Mouse (Mus musculus): ENCODE measurements around the gene Zfp773. TPM values are rescaled to one million over a fixed set of nuclear protein-coding genes. Genes with fewer than 3 reads are reported as not detected.

Gene Zfp773
- total and polyA plus RNA-seq, 3 experiments: 0.16 to 15.4 (median 10.5) TPM

DNA sequence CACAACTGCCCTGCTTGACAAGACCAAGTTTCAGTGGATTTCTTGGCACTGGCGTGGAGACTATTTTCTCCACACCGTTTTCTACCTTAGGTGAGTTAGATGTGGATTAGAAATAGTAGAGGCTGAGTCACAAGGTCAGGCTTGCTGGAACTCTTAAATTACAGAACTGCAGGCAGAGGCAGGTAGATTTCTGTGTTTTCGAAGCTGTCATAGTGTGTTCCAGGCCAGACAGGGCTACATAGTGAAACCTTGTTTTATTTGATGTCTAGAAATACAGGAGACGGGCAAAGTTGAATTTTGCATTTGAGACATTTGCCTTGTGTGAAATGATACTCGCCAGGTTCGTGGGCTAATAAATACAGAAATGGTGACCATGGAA lies 15.0 kb downstream of the Zfp773 start:
- TF ChIP-seq TAL1 (conservative IDR thresholded peaks at IDR 0.05; ENCODE audit: low read depth, low read length): no peak
- no peak for TF ChIP-seq CTCF (IDR thresholded peaks at IDR 0.05; ENCODE audit: low read depth, low read length)
- TF ChIP-seq GATA1 (IDR thresholded peaks at IDR 0.05; ENCODE audit: borderline replicate concordance, low read length): no peak
- no peaks in the 10 kb centered on the region for H3K27me3 ChIP-seq (ENCODE audit: insufficient read depth, low read length)
- peaks cover 28% of the 10 kb centered on the region for H3K4me1 ChIP-seq (ENCODE audit: insufficient read depth, low read depth, low read length)
- peak overlapping the region; percentile 75 for H3K4me3 ChIP-seq (ENCODE audit: low read depth, low read length)
- DNase-seq (ENCODE audit: low spot score) (no peak), ATAC-seq (ENCODE audit: extremely low read depth, insufficient number of reproducible peaks, low FRiP score, poor library complexity, severe bottlenecking) (no peak)
- H3K9me3 ChIP-seq (replicated peaks): no peaks in the 10 kb centered on the region
- H3K36me3 ChIP-seq (replicated peaks): peaks cover 48% of the 10 kb centered on the region

DNA sequence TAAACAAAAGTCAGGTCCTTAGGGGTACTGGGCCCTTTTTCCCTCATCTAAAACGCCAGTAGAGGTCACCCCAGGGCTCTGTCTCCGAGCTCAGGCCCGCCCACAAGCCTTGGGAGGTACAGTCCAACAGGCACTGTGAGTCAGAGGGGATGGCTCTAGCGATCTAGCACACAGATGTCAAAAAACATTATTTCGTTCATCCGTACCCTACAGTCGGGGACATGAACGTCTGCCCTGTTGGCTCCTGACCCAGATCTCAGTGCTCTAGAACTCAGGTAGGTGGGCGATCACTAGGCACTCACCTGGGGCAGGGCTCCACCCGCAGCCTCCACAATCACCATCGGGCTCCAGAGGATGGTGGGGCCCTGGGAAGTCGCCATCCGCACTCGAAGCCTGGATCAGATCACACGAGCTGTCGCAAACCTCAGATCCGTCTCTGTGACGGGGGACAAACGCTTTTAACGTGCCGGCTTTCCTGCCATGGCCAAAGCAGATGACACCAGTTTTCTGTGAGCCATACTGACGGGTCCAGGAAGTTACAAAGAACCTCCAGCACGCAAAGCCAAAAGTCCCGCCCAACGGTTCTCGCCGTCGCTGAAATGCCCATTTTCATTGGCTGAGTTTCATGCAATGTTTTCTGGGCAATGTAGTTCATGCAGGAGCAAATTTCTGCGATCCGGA lies 15.5 kb downstream of the Zfp773 start, which contains the start of gene Zfp954:
TSS of gene Zfp954 (minus strand) at position 568 of the 681 bp plus-strand sequence.
- ATAC-seq (ENCODE audit: extremely low read depth, insufficient number of reproducible peaks, low FRiP score, poor library complexity, severe bottlenecking) (peak; percentile 95), DNase-seq (ENCODE audit: low spot score) (peak; percentile 68)
- Histone ChIP-seq H3K9me3 (replicated peaks) (no peaks in the 10 kb centered on the region), H3K4me1 (ENCODE audit: insufficient read depth, low read depth, low read length) (peaks cover 28% of the 10 kb centered on the region), H3K36me3 (replicated peaks) (peaks cover 48% of the 10 kb centered on the region), H3K27me3 (ENCODE audit: insufficient read depth, low read length) (no peaks in the 10 kb centered on the region), H3K4me3 (ENCODE audit: low read depth, low read length) (peak within 1 kb of the TSS; percentile 75)
- TF ChIP-seq POLR2AphosphoS5 (IDR thresholded peaks at IDR 0.05; ENCODE audit: insufficient replicate concordance, low read depth, low read length): no peak
- TF ChIP-seq TAL1 (conservative IDR thresholded peaks at IDR 0.05; ENCODE audit: low read depth, low read length): no peak
- TF ChIP-seq GATA1 (IDR thresholded peaks at IDR 0.05; ENCODE audit: borderline replicate concordance, low read length): no peak
- no peak for TF ChIP-seq GATA2 (IDR thresholded peaks at IDR 0.05; ENCODE audit: borderline replicate concordance, low read depth, low read length)
- TF ChIP-seq CTCF (IDR thresholded peaks at IDR 0.05; ENCODE audit: low read depth, low read length): no peak

DNA sequence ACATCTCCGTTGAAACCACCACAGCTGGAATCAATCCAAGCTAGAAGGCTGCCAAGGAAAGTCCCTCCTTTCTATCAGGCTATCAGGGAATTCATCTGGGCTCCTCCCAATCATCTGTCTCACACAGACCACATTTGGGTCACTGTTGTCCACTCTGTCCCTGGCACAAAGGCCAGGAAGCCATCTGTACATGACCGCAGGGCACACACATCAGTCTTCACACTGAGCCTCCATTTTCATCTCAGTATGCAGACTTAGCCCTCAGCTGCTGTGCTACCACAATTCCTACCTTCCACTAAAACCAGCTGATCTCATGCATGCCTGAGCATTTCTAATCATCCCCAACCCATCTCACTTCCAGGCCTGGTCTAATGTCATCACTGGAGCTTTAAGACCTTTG lies 18.1 kb downstream of the Zfp773 start:
- Histone ChIP-seq H3K36me3 (replicated peaks) (peaks cover 62% of the 10 kb centered on the region), H3K4me3 (ENCODE audit: low read depth, low read length) (no peak overlapping the region), H3K4me1 (ENCODE audit: insufficient read depth, low read depth, low read length) (peaks cover 25% of the 10 kb centered on the region), H3K9me3 (replicated peaks) (no peaks in the 10 kb centered on the region), H3K27me3 (ENCODE audit: insufficient read depth, low read length) (no peaks in the 10 kb centered on the region)
- no peak for ATAC-seq (ENCODE audit: extremely low read depth, insufficient number of reproducible peaks, low FRiP score, poor library complexity, severe bottlenecking)
- DNase-seq (ENCODE audit: low spot score): no peak
- no peak for TF ChIP-seq POLR2AphosphoS5 (IDR thresholded peaks at IDR 0.05; ENCODE audit: insufficient replicate concordance, low read depth, low read length)
- TF ChIP-seq TAL1 (conservative IDR thresholded peaks at IDR 0.05; ENCODE audit: low read depth, low read length): no peak
- TF ChIP-seq GATA2 (IDR thresholded peaks at IDR 0.05; ENCODE audit: borderline replicate concordance, low read depth, low read length): no peak
- TF ChIP-seq GATA1 (IDR thresholded peaks at IDR 0.05; ENCODE audit: borderline replicate concordance, low read length): no peak

DNA sequence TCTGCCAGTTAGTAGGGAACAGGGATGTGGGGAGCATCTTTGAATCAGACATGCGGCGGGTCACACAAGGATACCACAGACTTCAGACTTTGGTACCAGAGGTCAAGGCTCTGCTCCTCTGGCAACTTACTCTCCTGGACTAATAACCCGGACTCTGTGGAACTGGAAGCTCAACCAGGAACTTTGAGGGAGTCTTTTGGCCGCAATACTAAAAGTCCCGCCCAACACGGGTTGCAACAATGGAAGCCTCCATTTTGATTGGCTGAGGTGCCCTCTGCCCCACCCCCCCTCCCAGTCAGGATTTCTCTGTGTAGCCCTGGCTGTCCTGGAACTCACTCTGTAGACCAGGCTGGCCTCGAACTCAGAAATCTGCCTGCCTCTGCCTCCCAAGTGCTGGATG lies 28.1 kb downstream of the Zfp773 start:
- no peaks in the 10 kb centered on the region for H3K9me3 ChIP-seq (replicated peaks)
- H3K27me3 ChIP-seq (ENCODE audit: insufficient read depth, low read length): no peaks in the 10 kb centered on the region
- DNase-seq (ENCODE audit: low spot score): no peak
- H3K4me3 ChIP-seq (ENCODE audit: low read depth, low read length): no peak overlapping the region
- H3K36me3 ChIP-seq (replicated peaks): peaks cover 6% of the 10 kb centered on the region
- H3K4me1 ChIP-seq (ENCODE audit: insufficient read depth, low read depth, low read length): no peaks in the 10 kb centered on the region
- ATAC-seq (ENCODE audit: extremely low read depth, insufficient number of reproducible peaks, low FRiP score, poor library complexity, severe bottlenecking): no peak
- TF ChIP-seq CTCF (IDR thresholded peaks at IDR 0.05; ENCODE audit: low read depth, low read length): no peak
- no peak for TF ChIP-seq POLR2AphosphoS5 (IDR thresholded peaks at IDR 0.05; ENCODE audit: insufficient replicate concordance, low read depth, low read length)
- no peak for TF ChIP-seq GATA2 (IDR thresholded peaks at IDR 0.05; ENCODE audit: borderline replicate concordance, low read depth, low read length)
- no peak for TF ChIP-seq TAL1 (conservative IDR thresholded peaks at IDR 0.05; ENCODE audit: low read depth, low read length)
- no peak for TF ChIP-seq GATA1 (IDR thresholded peaks at IDR 0.05; ENCODE audit: borderline replicate concordance, low read length)

Other genes with a start within 250 kb of the Zfp773 start
- not detected in 2 replicates for gene Aurkc, start 141.5 kb downstream of the Zfp773 start, total RNA-seq (2014; fragmentation: Nextera tagmentation)
- gene Aurkc, start 141.5 kb downstream of the Zfp773 start, total RNA-seq (2017): not detected in 2 replicates
- gene Aurkc, start 141.5 kb downstream of the Zfp773 start, polyA plus RNA-seq (2012): not detected in 2 replicates
- 8.5 and 15.0 TPM in 2 replicates for gene Zfp954, start 15.3 kb downstream of the Zfp773 start, total RNA-seq (2014; fragmentation: Nextera tagmentation)
- 18.6 and 19.1 TPM in 2 replicates for gene Zfp954, start 15.3 kb downstream of the Zfp773 start, total RNA-seq (2017)
- gene Zfp954, start 15.3 kb downstream of the Zfp773 start, polyA plus RNA-seq (2012): 1.9 and 3.4 TPM in 2 replicates
- gene Zfp418, start 34.6 kb upstream of the Zfp773 start, total RNA-seq (2014; fragmentation: Nextera tagmentation): 2.4 and 3.4 TPM in 2 replicates
- 1.9 and 2.1 TPM in 2 replicates for gene Zfp418, start 34.6 kb upstream of the Zfp773 start, total RNA-seq (2017)
- gene Zfp418, start 34.6 kb upstream of the Zfp773 start, polyA plus RNA-seq (2012): 0.21 and 0.22 TPM in 2 replicates
- gene Zfp772, start 73.2 kb upstream of the Zfp773 start, total RNA-seq (2014; fragmentation: Nextera tagmentation): 1.9 and 3.2 TPM in 2 replicates
- gene Zfp772, start 73.2 kb upstream of the Zfp773 start, total RNA-seq (2017): 1.8 and 3.1 TPM in 2 replicates
- 0.14 and 0.18 TPM in 2 replicates for gene Zfp772, start 73.2 kb upstream of the Zfp773 start, polyA plus RNA-seq (2012)
- gene Vmn2r29, start 110.6 kb upstream of the Zfp773 start, total RNA-seq (2014; fragmentation: Nextera tagmentation): not detected in 2 replicates
- gene Vmn2r29, start 110.6 kb upstream of the Zfp773 start, total RNA-seq (2017): 0.11 and 0.17 TPM in 2 replicates
- not detected in 2 replicates for gene Vmn2r29, start 110.6 kb upstream of the Zfp773 start, polyA plus RNA-seq (2012)
- gene Gm45844, start 141.5 kb upstream of the Zfp773 start, total RNA-seq (2014; fragmentation: Nextera tagmentation): not detected in 2 replicates
- 0.55 and 1.2 TPM in 2 replicates for gene Gm45844, start 141.5 kb upstream of the Zfp773 start, total RNA-seq (2017)
- 0.15 and 0.17 TPM in 2 replicates for gene Gm45844, start 141.5 kb upstream of the Zfp773 start, polyA plus RNA-seq (2012)
- 13.5 and 17.4 TPM in 2 replicates for gene Clcn4, start 164.1 kb upstream of the Zfp773 start, total RNA-seq (2014; fragmentation: Nextera tagmentation)
- gene Clcn4, start 164.1 kb upstream of the Zfp773 start, total RNA-seq (2017): 34.4 and 34.7 TPM in 2 replicates
- 2.7 and 4.2 TPM in 2 replicates for gene Clcn4, start 164.1 kb upstream of the Zfp773 start, polyA plus RNA-seq (2012)
- gene Vmn2r30, start 200.9 kb upstream of the Zfp773 start, total RNA-seq (2014; fragmentation: Nextera tagmentation): 0.15 TPM in 1 of 2 replicates, not detected in the other
- gene Vmn2r30, start 200.9 kb upstream of the Zfp773 start, total RNA-seq (2017): 0.17 and 0.27 TPM in 2 replicates
- gene Vmn2r30, start 200.9 kb upstream of the Zfp773 start, polyA plus RNA-seq (2012): not detected in 2 replicates
- not detected in 2 replicates for gene Gm45783, start 237.8 kb upstream of the Zfp773 start, total RNA-seq (2014; fragmentation: Nextera tagmentation)
- gene Gm45783, start 237.8 kb upstream of the Zfp773 start, total RNA-seq (2017): not detected in 2 replicates
- 0.16 and 0.25 TPM in 2 replicates for gene Gm45783, start 237.8 kb upstream of the Zfp773 start, polyA plus RNA-seq (2012)